Mouse (Mus musculus) CD4-positive helper T cell, adult 2 months (primary cell): ENCODE results near the gene Mgrn1.
A peak's percentile ranks its signal among the peaks of the same experiment; 100 is the strongest.

ENCODE experiments used
- DNase-seq: peaks from one replicate; pipeline ENCODE4 v3.0.0-alpha.2; 2012; ENCODE audit warnings: low read depth, missing footprints, low spot score

The Mgrn1 gene

GRCm38 (mm10) chr16:4939412-4939811 lies 53.4 kb downstream of the Mgrn1 start:
- peak; percentile 31 for DNase-seq

GRCm38 (mm10) chr16:4940311-4940850 lies 54.3 kb downstream of the Mgrn1 start:
- no peak for DNase-seq

GRCm38 (mm10) chr16:4941016-4941415 lies 55.0 kb downstream of the Mgrn1 start:
- DNase-seq, result no peak

GRCm38 (mm10) chr16:4942868-4943267 lies 56.8 kb downstream of the Mgrn1 start:
- no peak for DNase-seq

GRCm38 (mm10) chr16:4943431-4943830 lies 57.4 kb downstream of the Mgrn1 start:
- no peak for DNase-seq

- DNase-seq, result no peak
Observed at GRCm38 (mm10) chr16:4945415-4945814, 59.4 kb downstream of the Mgrn1 start.

GRCm38 (mm10) chr16:4946155-4946554 lies 60.1 kb downstream of the Mgrn1 start:
- DNase-seq, result no peak

- no peak for DNase-seq
Observed at GRCm38 (mm10) chr16:4947378-4947777, 61.3 kb downstream of the Mgrn1 start.

GRCm38 (mm10) chr16:4956609-4957008 lies 70.6 kb downstream of the Mgrn1 start:
- DNase-seq, result no peak

- DNase-seq, result no peak
Observed at GRCm38 (mm10) chr16:4957446-4957845, 71.4 kb downstream of the Mgrn1 start.

GRCm38 (mm10) chr16:4960260-4960659 lies 74.2 kb downstream of the Mgrn1 start:
- DNase-seq, result no peak

- DNase-seq, result peak; percentile 20
Observed at GRCm38 (mm10) chr16:4963346-4963745, 77.3 kb downstream of the Mgrn1 start.

GRCm38 (mm10) chr16:4963797-4964709 lies 78.0 kb downstream of the Mgrn1 start, which contains the start of gene Anks3:
Anks3 (minus strand) TSS chr16:4964205.
- peak; percentile 92 for DNase-seq

GRCm38 (mm10) chr16:4964731-4965391 lies 78.8 kb downstream of the Mgrn1 start:
- DNase-seq, result peak; percentile 16

GRCm38 (mm10) chr16:4965392-4966129 lies 79.5 kb downstream of the Mgrn1 start:
- DNase-seq, result no peak

- no peak for DNase-seq
Observed at GRCm38 (mm10) chr16:4968426-4968825, 82.4 kb downstream of the Mgrn1 start.

GRCm38 (mm10) chr16:4969055-4969843 lies 83.2 kb downstream of the Mgrn1 start:
- no peak for DNase-seq

GRCm38 (mm10) chr16:4971626-4972025 lies 85.6 kb downstream of the Mgrn1 start:
- DNase-seq, result no peak

GRCm38 (mm10) chr16:4974521-4974920 lies 88.5 kb downstream of the Mgrn1 start:
- DNase-seq, result no peak

GRCm38 (mm10) chr16:4976180-4976579 lies 90.1 kb downstream of the Mgrn1 start:
- no peak for DNase-seq
